Mouse (Mus musculus) liver, embryonic 13.5 days (tissue): ENCODE results near the gene Hoxa6. TPM values are rescaled to one million over a fixed set of nuclear protein-coding genes. Genes with fewer than 3 reads are reported as not detected.

ENCODE experiments used
- ATAC-seq: fragments of 200-750 bp; cut with Nextera tagmentation; 2 replicates; pipeline ENCODE4 v1.8.0; 2017; ENCODE audit warnings: low read depth, mild to moderate bottlenecking, moderate number of reproducible peaks, moderate library complexity
- DNase-seq: peaks from one replicate; pipeline ENCODE4 v3.0.0; 2022
- H3K27ac ChIP-seq: fragments of 300-500 bp; sonication (generic); 2 replicates; pipeline ENCODE4 v1.5.1; 2015; ENCODE audit warnings: moderate library complexity, mild to moderate bottlenecking, inconsistent platforms
- H3K27me3 ChIP-seq: fragments of 300-500 bp; sonication (generic); 2 replicates; pipeline ENCODE4 v1.6.1; 2015; ENCODE audit warnings: mild to moderate bottlenecking, inconsistent platforms
- H3K36me3 ChIP-seq: fragments of 300-500 bp; sonication (generic); 2 replicates; pipeline ENCODE4 v1.6.1; 2015; ENCODE audit warnings: mild to moderate bottlenecking, inconsistent platforms
- H3K4me1 ChIP-seq: fragments of 300-500 bp; sonication (generic); replicated peaks from 2 replicates; pipeline ENCODE4 v1.6.1; 2015; ENCODE audit warnings: inconsistent platforms
- H3K4me2 ChIP-seq: fragments of 300-500 bp; sonication (generic); 2 replicates; pipeline ENCODE4 v1.6.1; 2015; ENCODE audit warnings: inconsistent platforms, mild to moderate bottlenecking, moderate library complexity
- H3K4me3 ChIP-seq: fragments of 300-500 bp; sonication (generic); replicated peaks from 2 replicates; pipeline ENCODE4 v1.5.1; 2015; ENCODE audit warnings: mild to moderate bottlenecking, inconsistent platforms
- H3K9ac ChIP-seq: fragments of 300-500 bp; sonication (generic); 2 replicates; pipeline ENCODE4 v1.6.1; 2015; ENCODE audit warnings: mild to moderate bottlenecking, inconsistent platforms
- H3K9me3 ChIP-seq: fragments of 300-500 bp; sonication (generic); replicated peaks from 2 replicates; pipeline ENCODE4 v1.6.1; 2016; ENCODE audit warnings: inconsistent platforms
- WGBS: fragments of 180-500 bp; shearing (Covaris S2); methylation state at CpG from one replicate; pipeline ENCODE4 v1.1.7; 2015; ENCODE audit not compliant: insufficient replicate concordance; 5-methylcytosine and 5-hydroxymethylcytosine counted together
- polyA plus RNA-seq: library from polyadenylated mRNA; unstranded; fragments of >200 nt; fragmentation: Nextera tagmentation; extraction: Ambion mirVana; gene quantifications from 2 replicates; pipeline ENCODE4 v1.2.1, GENCODE M21; 2015

Hoxa6 gene
- polyA plus RNA-seq, 1 experiment from 2014 or later, result not detected

GRCm38 (mm10) chr6:52239625-52240388 is 31.3 kb upstream of the Hoxa6 start:
- 3% methylated on average over 30 of the region's 30 CpGs for WGBS
- DNase-seq, result no peak
- H3K36me3 ChIP-seq, result no peaks in the 10 kb centered on the region
- H3K9me3 ChIP-seq, result no peaks in the 10 kb centered on the region
- H3K9ac ChIP-seq, result no peak overlapping the region
- no peak overlapping the region for H3K27ac ChIP-seq
- H3K27me3 ChIP-seq, result peaks cover 99% of the 10 kb centered on the region
- no peak for ATAC-seq
- H3K4me2 ChIP-seq, result no peak overlapping the region
- no peak overlapping the region for H3K4me3 ChIP-seq
- H3K4me1 ChIP-seq, result no peaks in the 10 kb centered on the region

GRCm38 (mm10) chr6:52238976-52239375 is 30.5 kb upstream of the Hoxa6 start:
- Histone ChIP-seq H3K4me2 (no peak overlapping the region), H3K27me3 (peaks cover 99% of the 10 kb centered on the region), H3K4me1 (no peaks in the 10 kb centered on the region), H3K9ac (no peak overlapping the region), H3K36me3 (no peaks in the 10 kb centered on the region), H3K9me3 (no peaks in the 10 kb centered on the region), H3K27ac (no peak overlapping the region), H3K4me3 (no peak overlapping the region)
- ATAC-seq (no peak), DNase-seq (no peak)
- WGBS, result 6% methylated on average over 7 of the region's 7 CpGs

- DNase-seq, result no peak
Observed at GRCm38 (mm10) chr6:52238155-52238545, 29.6 kb upstream of the Hoxa6 start.

GRCm38 (mm10) chr6:52237346-52238154 is 29.0 kb upstream of the Hoxa6 start:
- Histone ChIP-seq H3K27me3 (peaks cover 99% of the 10 kb centered on the region), H3K27ac (no peak overlapping the region), H3K36me3 (no peaks in the 10 kb centered on the region), H3K4me2 (no peak overlapping the region), H3K4me1 (no peaks in the 10 kb centered on the region), H3K9me3 (no peaks in the 10 kb centered on the region), H3K4me3 (no peak overlapping the region), H3K9ac (no peak overlapping the region)
- ATAC-seq (no peak), DNase-seq (no peak)
- WGBS, result 14% methylated on average over 10 of the region's 10 CpGs

More at GRCm38 (mm10) chr6:52238155-52238545, 29.6 kb upstream of the Hoxa6 start:
- H3K4me2 ChIP-seq, result no peak overlapping the region
- peaks cover 99% of the 10 kb centered on the region for H3K27me3 ChIP-seq
- no peak for ATAC-seq
- WGBS, result 2% methylated on average over 7 of the region's 7 CpGs
- no peaks in the 10 kb centered on the region for H3K9me3 ChIP-seq
- H3K27ac ChIP-seq, result no peak overlapping the region
- no peaks in the 10 kb centered on the region for H3K4me1 ChIP-seq
- no peak overlapping the region for H3K9ac ChIP-seq
- H3K36me3 ChIP-seq, result no peaks in the 10 kb centered on the region
- no peak overlapping the region for H3K4me3 ChIP-seq

GRCm38 (mm10) chr6:52236806-52237205 is 28.3 kb upstream of the Hoxa6 start:
- DNase-seq (no peak), ATAC-seq (no peak)
- Histone ChIP-seq H3K9me3 (no peaks in the 10 kb centered on the region), H3K27ac (no peak overlapping the region), H3K4me1 (no peaks in the 10 kb centered on the region), H3K4me2 (no peak overlapping the region), H3K9ac (no peak overlapping the region), H3K4me3 (no peak overlapping the region), H3K27me3 (peaks cover 99% of the 10 kb centered on the region), H3K36me3 (no peaks in the 10 kb centered on the region)
- WGBS, result 16% methylated on average over 3 of the region's 3 CpGs

- H3K4me3 ChIP-seq, result no peak overlapping the region
- no peaks in the 10 kb centered on the region for H3K9me3 ChIP-seq
- ATAC-seq, result no peak
- DNase-seq, result no peak
- no peak overlapping the region for H3K9ac ChIP-seq
- no peak overlapping the region for H3K27ac ChIP-seq
- H3K4me2 ChIP-seq, result no peak overlapping the region
- 25% methylated on average over 6 of the region's 6 CpGs for WGBS
- H3K4me1 ChIP-seq, result no peaks in the 10 kb centered on the region
- peaks cover 98% of the 10 kb centered on the region for H3K27me3 ChIP-seq
- no peaks in the 10 kb centered on the region for H3K36me3 ChIP-seq
Observed at GRCm38 (mm10) chr6:52235866-52236265, 27.3 kb upstream of the Hoxa6 start.

GRCm38 (mm10) chr6:52235267-52235666 is 26.7 kb upstream of the Hoxa6 start:
- Histone ChIP-seq H3K27me3 (peaks cover 98% of the 10 kb centered on the region), H3K36me3 (no peaks in the 10 kb centered on the region), H3K9ac (no peak overlapping the region), H3K4me3 (no peak overlapping the region), H3K4me2 (no peak overlapping the region), H3K4me1 (no peaks in the 10 kb centered on the region), H3K9me3 (no peaks in the 10 kb centered on the region), H3K27ac (no peak overlapping the region)
- WGBS, result 33% methylated on average over 9 of the region's 9 CpGs
- ATAC-seq (no peak), DNase-seq (no peak)

- H3K4me2 ChIP-seq, result no peak overlapping the region; the same call in 1 of the 2 replicates
- DNase-seq, result no peak
- H3K27ac ChIP-seq, result no peak overlapping the region
- no peak for ATAC-seq
- 0 out of 2 replicates have a peak overlapping the region, but pooled peaks have one; percentile 8 for H3K4me3 ChIP-seq
- no peaks in the 10 kb centered on the region for H3K36me3 ChIP-seq
- peaks cover 98% of the 10 kb centered on the region for H3K27me3 ChIP-seq
- no peaks in the 10 kb centered on the region for H3K9me3 ChIP-seq
- 2% methylated on average over 68 of the region's 68 CpGs for WGBS
- H3K4me1 ChIP-seq, result no peaks in the 10 kb centered on the region
- H3K9ac ChIP-seq, result no peak overlapping the region
Observed at GRCm38 (mm10) chr6:52234428-52235140, 26.1 kb upstream of the Hoxa6 start.

GRCm38 (mm10) chr6:52233546-52234427 is 25.3 kb upstream of the Hoxa6 start:
- Histone ChIP-seq H3K9me3 (no peaks in the 10 kb centered on the region), H3K4me2 (no peak overlapping the region; the same call in 1 of the 2 replicates), H3K27me3 (peaks cover 99% of the 10 kb centered on the region), H3K4me3 (0 out of 2 replicates have a peak overlapping the region, but pooled peaks have one; percentile 8), H3K27ac (no peak overlapping the region), H3K36me3 (no peaks in the 10 kb centered on the region), H3K4me1 (no peaks in the 10 kb centered on the region), H3K9ac (no peak overlapping the region)
- no peak for ATAC-seq
- WGBS, result 1% methylated on average over 70 of the region's 70 CpGs
- DNase-seq, result no peak

GRCm38 (mm10) chr6:52232984-52233545 is 24.5 kb upstream of the Hoxa6 start:
- Histone ChIP-seq H3K4me3 (no peak overlapping the region), H3K9ac (no peak overlapping the region), H3K27ac (no peak overlapping the region), H3K9me3 (no peaks in the 10 kb centered on the region), H3K36me3 (no peaks in the 10 kb centered on the region), H3K4me2 (no peak overlapping the region), H3K27me3 (peaks cover 98% of the 10 kb centered on the region), H3K4me1 (no peaks in the 10 kb centered on the region)
- DNase-seq, result no peak
- ATAC-seq, result no peak
- WGBS, result 4% methylated on average over 23 of the region's 23 CpGs
